In genomic region chr19:45675720-45676581, GRCm38 (mm10) we compare ENCODE assay signal across 8 mouse cellular contexts. TPM values are rescaled to one million over a fixed set of nuclear protein-coding genes. Genes with fewer than 3 reads are reported as not detected.
DNase-seq lines count a peak whose midpoint lies in the region; ATAC-seq and TF ChIP-seq lines count a peak whose summit lies in the region.

No protein-coding gene starts in this region.

- H3K27me3 ChIP-seq in lung, embryonic 14.5 days (ENCODE audit: insufficient read depth, low read length): peaks cover 28% of the 10 kb centered on the region
- peaks cover 89% of the 10 kb centered on the region for H3K27me3 ChIP-seq in embryonic facial prominence, embryonic 10.5 days (replicated peaks; ENCODE audit: low read depth, poor library complexity, severe bottlenecking)
- peaks cover 95% of the 10 kb centered on the region for H3K27me3 ChIP-seq in hindbrain, embryonic 10.5 days (ENCODE audit: insufficient read depth, poor library complexity, severe bottlenecking)
- no peaks in the 10 kb centered on the region; the same call in 1 of the 2 replicates for H3K27me3 ChIP-seq in splenic B cell, adult 2 months (ENCODE audit: control insufficient read depth, insufficient read depth, low read length, poor library complexity, severe bottlenecking)

- H3K36me3 ChIP-seq in lung, embryonic 14.5 days (ENCODE audit: insufficient read depth): no peaks in the 10 kb centered on the region
- H3K36me3 ChIP-seq in embryonic facial prominence, embryonic 10.5 days (replicated peaks): no peaks in the 10 kb centered on the region
- no peaks in the 10 kb centered on the region for H3K36me3 ChIP-seq in hindbrain, embryonic 10.5 days
- H3K36me3 ChIP-seq in macrophage (ENCODE audit: inconsistent target): no peaks in the 10 kb centered on the region
- H3K36me3 ChIP-seq in splenic B cell, adult 2 months (ENCODE audit: control insufficient read depth, insufficient read depth, low read length, poor library complexity, severe bottlenecking): no peaks in the 10 kb centered on the region

- ATAC-seq in lung, embryonic 14.5 days (ENCODE audit: insufficient read depth): no peak

- peak overlapping the region; percentile 34 for H3K4me3 ChIP-seq in lung, embryonic 14.5 days (ENCODE audit: low read depth, low read length)
- peak overlapping the region; percentile 53 for H3K4me3 ChIP-seq in embryonic facial prominence, embryonic 10.5 days
- peak overlapping the region; percentile 45 for H3K4me3 ChIP-seq in hindbrain, embryonic 10.5 days
- H3K4me3 ChIP-seq in macrophage (ENCODE audit: inconsistent target): peak overlapping the region; percentile 32

- TF ChIP-seq CTCF in lung, embryonic 14.5 days (IDR thresholded peaks at IDR 0.05; ENCODE audit: low read depth): peak; percentile 15; the same call in 1 of the 2 replicates

- WGBS in lung, embryonic 14.5 days: under 1% methylated on average over 38 of the region's 38 CpGs
- under 1% methylated on average over 38 of the region's 38 CpGs for WGBS in embryonic facial prominence, embryonic 10.5 days
- WGBS in hindbrain, embryonic 10.5 days: under 1% methylated on average over 38 of the region's 38 CpGs
- whole genome bisulfite sequencing in macrophage (ENCODE audit: missing documents): 2% methylated on average over 34 of the region's 38 CpGs

- DNase-seq in lung, embryonic 14.5 days: peak; percentile 57
- DNase-seq in lung, postnatal 14 days: no peak
- DNase-seq in embryonic facial prominence, embryonic 10.5 days (ENCODE audit: low spot score): peak; percentile 56
- DNase-seq in hindbrain, embryonic 10.5 days (ENCODE audit: low spot score): peak; percentile 66
- DNase-seq in splenic B cell, adult 2 months (ENCODE audit: low read depth, low spot score): peak; percentile 42
- no peak for DNase-seq in urinary bladder, postnatal 36 days (ENCODE audit: low spot score in 2 of 2)
- DNase-seq in testis, postnatal 14 days (ENCODE audit: low spot score): no peak

- peaks cover 3% of the 10 kb centered on the region; the same call in 1 of the 2 replicates for H3K4me1 ChIP-seq in lung, embryonic 14.5 days (ENCODE audit: insufficient read depth)
- H3K4me1 ChIP-seq in embryonic facial prominence, embryonic 10.5 days: peaks cover 23% of the 10 kb centered on the region
- peaks cover 25% of the 10 kb centered on the region for H3K4me1 ChIP-seq in hindbrain, embryonic 10.5 days (replicated peaks)

- peak overlapping the region; percentile 73 for H3K4me2 ChIP-seq in lung, embryonic 14.5 days

- H3K9me3 ChIP-seq in lung, embryonic 14.5 days (ENCODE audit: low read depth, low read length): no peaks in the 10 kb centered on the region
- H3K9me3 ChIP-seq in embryonic facial prominence, embryonic 10.5 days: no peaks in the 10 kb centered on the region
- no peaks in the 10 kb centered on the region for H3K9me3 ChIP-seq in hindbrain, embryonic 10.5 days

- H3K9ac ChIP-seq in lung, embryonic 14.5 days: peak overlapping the region; percentile 24; the same call in 1 of the 2 replicates

- H3K27ac ChIP-seq in lung, embryonic 14.5 days (ENCODE audit: low read depth): no peak overlapping the region
- peak overlapping the region; percentile 48; the same call in 1 of the 2 replicates for H3K27ac ChIP-seq in embryonic facial prominence, embryonic 10.5 days (replicated peaks)
- H3K27ac ChIP-seq in hindbrain, embryonic 10.5 days: peak overlapping the region; percentile 37; the same call in 1 of the 2 replicates
- no peak overlapping the region for H3K27ac ChIP-seq in macrophage

- H3K79me2 ChIP-seq in macrophage (ENCODE audit: inconsistent target): no peaks in the 10 kb centered on the region

RNA-seq across cellular contexts. Expression of gene Fbxw4, which starts 15.8 kb away (rescaled TPM):
- polyA plus RNA-seq in lung, embryonic 14.5 days (2014; fragmentation: Nextera tagmentation; extraction: Ambion mirVana): 5.1 and 7.5 TPM in 2 replicates
- 4.2 and 4.7 TPM in 2 replicates for polyA plus RNA-seq in embryonic facial prominence, embryonic 10.5 days (2016; fragmentation: Nextera tagmentation; extraction: Ambion mirVana)
- 1.8 and 5.5 TPM in 2 replicates for polyA plus RNA-seq in hindbrain, embryonic 10.5 days (2016; fragmentation: Nextera tagmentation; extraction: Ambion mirVana)
- total RNA-seq in macrophage (2018; cell fraction: chromatin; rRNA removed): 100 to 1,000 TPM in 3 of 26 experiments, 10 to 100 TPM in 23; 20.5 to 114 (median 83.3) TPM
- total RNA-seq in macrophage (2018; cell fraction: cytosol; rRNA removed): 10 to 100 TPM; 23.9 to 56.7 (median 42.6) TPM
- 10 to 100 TPM; 19.8 to 71.1 (median 51.0) TPM for total RNA-seq in macrophage (2018; cell fraction: nucleus; rRNA removed)
- polyA plus RNA-seq in macrophage (2018): 18.7 to 53.4 TPM (median 32.9 TPM) in 3 replicates

Comparison
In these comparisons a context has a peak if more than half of its experiments do, and no peak if none do; other contexts are left out.
1. DNase-seq: peak in lung, embryonic 14.5 days (single experiment), embryonic facial prominence, embryonic 10.5 days (single experiment), hindbrain, embryonic 10.5 days (single experiment) and splenic B cell, adult 2 months (single experiment); none in lung, postnatal 14 days (single experiment), urinary bladder, postnatal 36 days (0 of 2) and testis, postnatal 14 days (single experiment).
2. H3K27ac ChIP-seq: peak in embryonic facial prominence, embryonic 10.5 days (single experiment) and hindbrain, embryonic 10.5 days (single experiment); none in lung, embryonic 14.5 days (single experiment) and macrophage (single experiment).
3. Peak in every context shown above with its lines, with median percentiles within 50 percentile points of each other: H3K4me3 ChIP-seq.